Mouse (Mus musculus): Measurements from ENCODE around the gene Vmn1r113. TPM values are rescaled to one million over a fixed set of nuclear protein-coding genes. Genes with fewer than 3 reads are reported as not detected.
"Not testable (repeated sequence)": the region's sequence is repeated elsewhere in the genome, so short reads cannot be mapped to it uniquely, and the experiment has no call there.

The Vmn1r113 gene
- polyA plus RNA-seq (2015; fragmentation: Nextera tagmentation; extraction: Ambion mirVana): not detected in 2 replicates

DNA sequence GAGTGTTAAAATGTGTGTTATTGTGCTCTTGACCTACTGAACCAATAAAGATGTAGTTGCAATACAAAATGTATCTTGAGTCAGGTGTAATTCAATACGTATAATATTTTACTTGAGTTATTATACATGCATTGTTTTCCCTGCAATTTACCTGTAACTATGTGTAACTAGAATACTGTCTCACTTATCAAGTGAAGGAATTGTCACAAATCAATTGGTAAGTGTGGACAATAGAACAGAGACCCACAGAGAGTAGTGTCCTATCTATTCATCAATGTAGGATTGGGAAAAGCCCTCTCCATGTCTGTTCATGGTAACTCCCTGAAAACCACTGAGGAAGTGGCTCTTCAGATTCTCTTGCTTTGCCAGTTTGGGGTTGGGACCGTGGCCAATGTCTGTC is at the start of gene Vmn1r113:
Gene Vmn1r113, plus strand, starts transcription at position 301 of the 400 bp plus-strand sequence.
- not testable (repeated sequence) for H3K27ac ChIP-seq (ENCODE audit: low read length); H3K9ac ChIP-seq (replicated peaks; ENCODE audit: low read length); H3K36me3 ChIP-seq (ENCODE audit: insufficient read depth, low read length); H3K4me3 ChIP-seq (ENCODE audit: low read length); H3K4me2 ChIP-seq (replicated peaks; ENCODE audit: low read depth, low read length); H3K9me3 ChIP-seq (ENCODE audit: low read length); H3K4me1 ChIP-seq (ENCODE audit: insufficient read depth, low read length); H3K27me3 ChIP-seq (ENCODE audit: insufficient read depth, low read length); ATAC-seq (ENCODE audit: low FRiP score, low TSS enrichment)
- WGBS: 61% methylated on average over 2 of the region's 2 CpGs

DNA sequence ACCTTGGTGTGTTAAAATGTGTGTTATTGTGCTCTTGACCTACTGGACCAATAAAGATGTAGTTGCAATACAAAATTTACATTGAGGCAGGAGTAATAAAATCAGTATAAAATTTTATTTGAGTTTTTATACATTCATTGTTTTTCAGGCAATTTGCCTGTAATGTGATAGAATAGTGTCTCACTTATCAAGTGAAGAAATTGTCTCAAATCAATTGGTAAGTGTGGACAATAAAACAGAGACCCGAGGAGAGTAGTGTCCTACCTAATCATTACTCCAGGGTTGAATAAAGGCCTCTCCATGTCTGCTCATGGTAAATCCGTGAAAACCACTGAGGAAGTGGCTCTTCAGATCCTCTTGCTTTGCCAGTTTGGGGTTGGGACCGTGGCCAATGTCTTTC is 16.2 kb upstream of the Vmn1r113 start, which contains the start of gene Vmn1r112:
Gene Vmn1r112, plus strand, starts transcription at position 301 of the 400 bp plus-strand sequence.
- not testable (repeated sequence) for ATAC-seq (ENCODE audit: low FRiP score, low TSS enrichment); H3K36me3 ChIP-seq (ENCODE audit: insufficient read depth, low read length); H3K27me3 ChIP-seq (ENCODE audit: insufficient read depth, low read length); H3K27ac ChIP-seq (ENCODE audit: low read length); H3K9ac ChIP-seq (replicated peaks; ENCODE audit: low read length); H3K9me3 ChIP-seq (ENCODE audit: low read length); H3K4me2 ChIP-seq (replicated peaks; ENCODE audit: low read depth, low read length); H3K4me1 ChIP-seq (ENCODE audit: insufficient read depth, low read length); H3K4me3 ChIP-seq (ENCODE audit: low read length)
- no CpG with 5 or more reads among the region's 3 CpGs for WGBS

DNA sequence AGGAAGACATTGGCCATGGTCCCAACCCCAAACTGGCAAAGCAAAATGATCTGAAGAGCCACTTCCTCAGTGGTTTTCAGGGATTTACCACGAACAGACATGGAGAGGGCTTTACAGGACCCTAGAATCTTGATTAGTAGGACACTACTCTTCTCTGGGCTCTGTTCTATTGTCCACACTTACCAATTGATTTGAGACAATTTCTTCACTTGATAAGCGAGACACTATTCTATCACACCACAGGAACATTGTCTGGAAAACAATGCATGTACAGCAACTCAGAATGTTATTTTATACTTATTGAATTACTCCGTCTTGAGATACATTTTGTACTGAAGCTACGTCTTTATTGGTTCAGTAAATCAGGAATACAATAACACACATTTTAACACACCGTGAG is 25.0 kb downstream of the Vmn1r113 start, which contains the start of gene Vmn1r114:
Gene Vmn1r114, minus strand, starts transcription at position 101 of the 400 bp plus-strand sequence.
- not testable (repeated sequence) for H3K27me3 ChIP-seq (ENCODE audit: insufficient read depth, low read length); H3K4me1 ChIP-seq (ENCODE audit: insufficient read depth, low read length); H3K9ac ChIP-seq (replicated peaks; ENCODE audit: low read length); H3K36me3 ChIP-seq (ENCODE audit: insufficient read depth, low read length); H3K27ac ChIP-seq (ENCODE audit: low read length); H3K9me3 ChIP-seq (ENCODE audit: low read length); H3K4me2 ChIP-seq (replicated peaks; ENCODE audit: low read depth, low read length); ATAC-seq (ENCODE audit: low FRiP score, low TSS enrichment); H3K4me3 ChIP-seq (ENCODE audit: low read length)
- no CpG with 5 or more reads among the region's 5 CpGs for WGBS

Other genes starting within 250 kb of the Vmn1r113 start
- not detected in 2 replicates for gene Gm5726, start 241.5 kb upstream of the Vmn1r113 start, polyA plus RNA-seq (2015; fragmentation: Nextera tagmentation; extraction: Ambion mirVana)
- gene Gm4141, start 211.0 kb upstream of the Vmn1r113 start, polyA plus RNA-seq (2015; fragmentation: Nextera tagmentation; extraction: Ambion mirVana): not detected in 2 replicates
- gene Gm4513, start 188.3 kb upstream of the Vmn1r113 start, polyA plus RNA-seq (2015; fragmentation: Nextera tagmentation; extraction: Ambion mirVana): not detected in 2 replicates
- gene Vmn1r107, start 118.4 kb upstream of the Vmn1r113 start, polyA plus RNA-seq (2015; fragmentation: Nextera tagmentation; extraction: Ambion mirVana): not detected in 2 replicates
- not detected in 2 replicates for gene Vmn1r111, start 84.1 kb upstream of the Vmn1r113 start, polyA plus RNA-seq (2015; fragmentation: Nextera tagmentation; extraction: Ambion mirVana)
- gene Gm10668, start 56.7 kb upstream of the Vmn1r113 start, polyA plus RNA-seq (2015; fragmentation: Nextera tagmentation; extraction: Ambion mirVana): not detected in 2 replicates
- gene Vmn1r112, start 16.1 kb upstream of the Vmn1r113 start, polyA plus RNA-seq (2015; fragmentation: Nextera tagmentation; extraction: Ambion mirVana): not detected in 2 replicates
- not detected in 2 replicates for gene Vmn1r114, start 24.9 kb downstream of the Vmn1r113 start, polyA plus RNA-seq (2015; fragmentation: Nextera tagmentation; extraction: Ambion mirVana)
- gene Vmn1r115, start 57.7 kb downstream of the Vmn1r113 start, polyA plus RNA-seq (2015; fragmentation: Nextera tagmentation; extraction: Ambion mirVana): not detected in 2 replicates
- not detected in 2 replicates for gene Vmn1r116, start 85.0 kb downstream of the Vmn1r113 start, polyA plus RNA-seq (2015; fragmentation: Nextera tagmentation; extraction: Ambion mirVana)
- gene Vmn1r117, start 96.8 kb downstream of the Vmn1r113 start, polyA plus RNA-seq (2015; fragmentation: Nextera tagmentation; extraction: Ambion mirVana): not detected in 2 replicates
- gene Vmn1r118, start 125.1 kb downstream of the Vmn1r113 start, polyA plus RNA-seq (2015; fragmentation: Nextera tagmentation; extraction: Ambion mirVana): not detected in 2 replicates
- not detected in 2 replicates for gene Vmn1r119, start 225.2 kb downstream of the Vmn1r113 start, polyA plus RNA-seq (2015; fragmentation: Nextera tagmentation; extraction: Ambion mirVana)